Mouse (Mus musculus): Measurements from ENCODE around the gene Ndst2.

Gene Ndst2

DNA sequence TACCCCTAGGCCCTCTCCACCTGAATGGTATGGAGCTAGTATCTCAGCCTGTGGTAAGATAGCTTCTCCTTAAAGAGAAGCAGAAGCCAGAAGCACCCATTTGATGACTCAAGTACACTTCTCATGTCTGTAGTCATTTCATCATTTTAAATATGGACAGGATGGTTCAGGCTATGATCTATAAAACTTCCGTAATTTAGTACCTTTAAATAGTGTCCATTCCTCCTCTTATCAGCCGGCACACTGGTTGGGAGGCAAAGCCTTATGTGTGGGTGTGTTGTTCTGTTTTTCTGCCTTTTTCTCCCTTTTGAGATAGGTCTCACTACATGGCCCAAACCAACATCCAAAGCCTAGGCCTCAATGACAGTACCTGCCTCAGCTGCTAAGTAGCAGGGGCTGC is 35.8 kb downstream of the Ndst2 start:
- DNase-seq (ENCODE audit: low spot score in 2 of 2), result no peak

DNA sequence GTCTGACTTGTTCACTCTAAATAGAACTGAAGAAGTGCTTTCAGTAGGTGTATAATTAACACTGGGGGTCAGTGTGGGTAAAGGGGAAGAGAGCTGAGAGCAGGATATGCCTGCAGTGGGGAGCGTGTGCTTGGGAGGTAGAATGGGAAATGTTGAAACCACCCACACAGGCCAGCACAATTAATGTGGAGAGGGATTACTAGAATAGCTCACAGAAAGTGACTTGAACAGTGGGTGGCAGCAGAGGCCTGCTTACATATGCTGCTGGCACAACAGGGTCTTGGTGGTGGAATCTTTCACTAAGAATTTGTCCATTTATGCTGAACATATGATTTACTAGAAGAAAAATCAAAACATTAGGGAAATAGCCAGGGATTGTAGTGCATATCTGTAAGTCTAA is 37.4 kb downstream of the Ndst2 start:
- DNase-seq (ENCODE audit: low spot score in 2 of 2), result peak in 1 of 2 experiments; percentile 55

DNA sequence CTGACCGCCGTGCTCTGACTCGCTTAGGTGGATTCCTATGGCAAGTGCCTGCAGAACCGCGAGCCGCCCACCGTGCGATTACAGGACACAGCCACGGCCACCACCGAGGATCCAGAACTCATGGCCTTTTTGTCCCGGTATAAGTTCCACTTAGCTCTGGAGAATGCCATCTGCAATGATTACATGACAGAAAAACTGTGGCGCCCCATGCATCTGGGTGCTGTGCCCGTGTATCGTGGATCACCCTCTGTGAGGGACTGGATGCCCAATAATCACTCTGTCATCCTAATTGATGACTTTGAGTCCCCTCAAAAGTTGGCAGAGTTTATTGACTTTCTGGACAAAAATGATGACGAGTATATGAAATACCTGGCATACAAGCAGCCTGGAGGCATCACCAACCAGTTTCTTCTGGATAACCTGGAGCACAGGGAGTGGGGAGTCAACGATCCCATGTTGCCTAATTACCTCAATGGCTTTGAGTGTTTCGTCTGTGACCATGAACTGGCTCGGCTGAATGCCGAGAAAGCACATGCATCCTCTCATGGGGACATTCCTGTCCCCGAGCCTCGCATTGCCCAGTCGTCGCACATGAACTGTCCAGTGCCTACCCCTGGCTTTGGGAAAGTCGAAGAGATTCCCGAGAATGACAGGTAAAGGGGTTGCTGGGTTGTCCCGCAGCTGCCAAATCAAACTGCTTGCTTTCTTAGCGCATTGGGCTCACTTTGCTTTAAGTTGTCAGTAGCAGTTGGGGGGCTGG is 38.4 kb downstream of the Ndst2 start:
- DNase-seq (ENCODE audit: low spot score in 2 of 2), result peak in 1 of 2 experiments; percentile 23

DNA sequence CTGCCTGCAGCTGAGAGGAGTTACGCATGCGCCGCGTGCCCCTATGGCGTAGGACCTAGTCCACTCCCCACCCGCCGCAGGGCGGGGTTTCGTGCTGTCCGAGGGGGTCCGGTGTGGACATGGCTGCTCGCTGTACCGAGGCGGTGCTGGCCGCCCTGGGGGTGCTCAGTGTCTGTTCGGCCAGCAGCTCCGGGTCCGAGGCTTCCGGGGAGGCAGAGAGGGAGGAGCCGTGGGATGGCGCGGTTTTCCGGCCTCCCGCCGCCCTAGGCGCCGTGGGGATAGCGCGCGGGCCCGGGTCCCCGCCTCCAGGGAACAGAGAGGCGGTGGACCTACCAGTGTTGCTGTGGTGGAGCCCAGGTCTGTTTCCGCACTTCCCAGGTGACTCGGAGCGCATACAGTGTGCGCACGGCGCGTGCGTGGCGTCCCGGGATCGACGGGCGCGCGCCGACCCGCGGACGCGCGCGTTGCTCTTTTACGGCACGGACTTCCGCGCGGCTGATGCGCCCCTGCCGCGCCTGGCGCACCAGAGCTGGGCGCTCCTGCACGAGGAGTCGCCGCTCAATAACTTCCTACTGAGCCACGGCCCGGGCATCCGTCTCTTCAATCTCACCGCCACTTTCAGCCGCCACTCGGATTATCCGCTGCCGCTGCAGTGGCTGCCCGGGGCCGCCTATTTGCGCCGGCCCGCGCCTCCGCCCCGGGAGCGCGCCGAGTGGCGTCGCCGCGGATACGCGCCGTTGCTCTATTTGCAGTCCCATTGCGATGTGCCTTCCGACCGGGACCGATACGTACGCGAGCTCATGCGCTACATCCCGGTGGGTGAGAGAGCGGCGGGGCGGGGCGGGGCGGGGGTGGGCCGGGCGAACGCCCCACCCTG is 39.2 kb downstream of the Ndst2 start, which contains the start of gene Fut11:
TSS of gene Fut11 (plus strand) at position 85 of the 877 bp plus-strand sequence.
- DNase-seq (ENCODE audit: low spot score in 2 of 2), result peak; percentile 80 to 82

DNA sequence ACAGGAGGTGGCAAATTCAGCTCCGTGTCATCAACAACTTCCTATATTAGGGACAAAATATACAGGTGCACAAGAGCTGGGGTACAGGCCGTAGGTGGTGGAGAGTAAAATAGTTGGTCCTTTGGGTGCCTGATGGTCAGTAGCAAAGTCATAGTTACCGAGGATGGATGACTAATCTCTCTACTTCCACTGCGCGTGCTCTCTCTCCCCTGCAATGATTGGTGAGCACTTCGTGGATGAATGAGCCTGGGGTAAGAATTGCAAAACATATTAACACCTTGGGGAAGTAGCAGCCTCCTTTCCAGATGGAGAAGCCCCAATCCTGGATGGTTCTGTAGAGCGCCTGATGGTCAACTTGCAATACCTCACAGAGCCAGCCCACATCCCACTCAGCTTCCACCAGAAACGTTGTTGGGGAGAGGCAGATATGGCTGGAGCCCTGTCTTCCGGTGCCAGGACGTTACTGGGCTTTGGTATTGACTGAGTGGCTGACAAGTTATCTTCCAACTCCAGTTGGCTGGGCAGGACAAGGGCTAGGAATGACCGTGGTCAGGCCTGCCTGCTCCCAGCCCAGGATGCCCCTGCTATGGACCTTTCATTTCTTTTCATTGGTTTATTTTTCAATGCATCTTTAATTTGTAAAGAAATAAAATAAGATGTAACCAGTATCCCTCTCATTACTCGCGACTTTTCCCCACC is 40.0 kb downstream of the Ndst2 start:
- DNase-seq (ENCODE audit: low spot score in 2 of 2), result no peak

DNA sequence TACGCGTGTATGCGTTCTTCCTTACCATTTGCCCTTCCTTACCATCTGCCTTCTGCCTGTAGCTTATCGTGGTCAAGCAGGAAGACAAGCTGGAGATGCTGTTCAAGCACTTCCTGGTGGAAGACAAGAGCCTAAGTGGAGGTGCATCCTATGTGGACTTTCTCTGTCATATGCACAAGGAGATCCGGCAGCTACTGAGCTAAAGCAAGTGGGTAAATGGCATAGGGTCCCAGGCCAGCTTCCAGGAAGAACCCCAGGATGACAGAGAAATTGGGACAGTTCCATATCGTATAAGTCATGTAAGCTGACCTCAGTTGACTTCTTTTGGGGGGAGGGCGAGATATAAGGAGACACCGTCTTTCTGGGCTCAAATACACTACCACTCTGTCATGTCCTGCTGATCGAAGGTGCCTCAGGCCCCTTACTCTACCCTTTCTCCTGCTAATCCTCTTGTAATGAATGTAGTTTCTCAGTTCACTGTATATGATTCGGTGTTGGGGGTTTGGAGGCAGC is 40.7 kb downstream of the Ndst2 start:
- DNase-seq (ENCODE audit: low spot score in 2 of 2), result no peak

DNA sequence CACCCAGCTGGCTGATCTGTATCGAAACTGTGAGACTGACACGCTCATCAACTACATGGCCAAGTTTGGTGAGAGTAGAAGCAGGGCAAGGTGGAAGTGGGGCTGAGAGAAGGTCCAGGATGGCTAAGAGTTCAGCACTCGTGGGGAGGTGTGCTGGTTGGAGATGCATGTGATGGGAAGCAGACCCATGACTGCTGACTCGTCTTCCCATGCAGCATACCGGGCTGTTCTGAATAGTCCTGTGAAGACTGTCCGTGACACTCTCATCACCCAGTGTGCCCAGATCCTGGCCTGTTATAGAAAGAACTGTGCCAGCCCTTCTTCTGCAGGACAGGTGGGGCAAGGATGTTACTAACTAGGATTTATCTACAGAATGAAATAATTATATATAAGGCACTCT is 42.6 kb downstream of the Ndst2 start:
- no peak for DNase-seq (ENCODE audit: low spot score in 2 of 2)

DNA sequence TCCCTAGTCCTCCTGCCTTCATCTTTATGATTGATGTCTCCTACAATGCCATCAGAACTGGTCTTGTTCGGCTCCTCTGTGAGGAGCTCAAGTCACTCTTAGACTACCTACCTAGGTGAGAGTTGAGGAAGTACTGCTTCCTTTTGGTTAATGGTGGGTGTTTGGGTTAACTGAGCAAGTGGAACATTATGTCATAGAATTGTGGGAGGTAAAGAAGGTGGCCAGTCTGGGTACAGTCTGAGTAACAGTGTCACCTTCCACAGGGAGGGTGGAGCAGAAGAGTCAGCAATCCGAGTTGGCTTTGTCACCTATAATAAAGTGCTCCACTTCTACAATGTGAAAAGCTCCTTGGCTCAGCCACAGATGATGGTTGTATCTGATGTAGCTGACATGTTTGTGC is 45.4 kb downstream of the Ndst2 start:
- no peak for DNase-seq (ENCODE audit: low spot score in 2 of 2)

DNA sequence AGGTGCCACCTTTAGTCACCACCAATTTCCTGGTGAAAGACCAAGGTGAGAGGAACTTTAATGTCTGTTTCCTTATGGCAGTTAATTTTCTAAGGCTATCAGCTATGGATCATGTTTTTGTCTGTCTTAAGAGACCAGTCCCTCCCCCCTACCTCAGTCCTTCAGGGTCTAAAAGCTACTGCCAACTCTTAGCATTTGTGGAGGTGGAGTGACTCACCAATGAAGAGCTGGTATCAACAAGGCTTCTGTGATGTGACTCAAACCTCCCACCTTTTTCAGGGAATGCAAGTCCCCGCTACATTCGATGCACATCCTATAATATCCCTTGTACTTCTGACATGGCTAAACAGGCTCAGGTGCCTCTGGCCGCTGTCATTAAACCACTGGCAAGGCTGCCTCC is 47.8 kb downstream of the Ndst2 start:
- no peak for DNase-seq (ENCODE audit: low spot score in 2 of 2)

DNA sequence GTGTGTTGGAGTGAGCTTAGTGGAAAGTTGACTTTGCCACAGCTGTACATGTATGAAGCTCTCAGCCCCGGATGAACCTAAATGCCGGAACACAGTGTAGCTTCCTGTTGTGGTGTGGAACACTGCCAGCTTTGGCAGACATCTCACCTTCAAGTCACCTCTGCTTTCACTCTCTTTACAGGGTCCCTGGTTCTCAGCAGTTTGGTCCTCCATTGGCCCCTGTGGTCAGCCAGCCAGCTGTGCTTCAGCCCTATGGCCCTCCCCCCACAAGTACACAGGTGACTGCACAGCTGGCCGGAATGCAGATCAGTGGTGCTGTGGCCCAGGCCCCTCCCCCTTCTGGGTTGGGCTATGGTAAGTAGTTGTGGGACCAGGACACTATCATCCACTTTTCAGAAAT is 51.9 kb downstream of the Ndst2 start:
- no peak for DNase-seq (ENCODE audit: low spot score in 2 of 2)

DNA sequence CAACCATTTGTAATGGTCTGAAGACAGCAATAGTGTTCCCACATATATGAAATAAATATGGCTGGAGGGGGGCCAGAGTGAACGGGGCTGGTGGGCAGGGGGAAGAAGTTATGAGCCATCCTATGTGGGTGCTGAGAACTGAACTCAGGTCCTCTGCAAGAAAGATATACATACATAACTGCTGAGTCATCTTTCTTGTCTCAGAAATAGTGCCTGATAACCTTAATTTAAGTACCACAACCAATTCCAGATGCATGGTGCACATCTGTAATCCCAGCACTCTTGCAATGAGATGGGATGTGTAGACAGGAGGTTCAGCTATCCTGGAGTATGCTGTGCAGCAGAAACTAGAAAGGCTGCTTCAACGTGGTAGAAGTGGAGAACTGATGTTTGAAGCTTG is 52.6 kb downstream of the Ndst2 start:
- no peak for DNase-seq (ENCODE audit: low spot score in 2 of 2)

DNA sequence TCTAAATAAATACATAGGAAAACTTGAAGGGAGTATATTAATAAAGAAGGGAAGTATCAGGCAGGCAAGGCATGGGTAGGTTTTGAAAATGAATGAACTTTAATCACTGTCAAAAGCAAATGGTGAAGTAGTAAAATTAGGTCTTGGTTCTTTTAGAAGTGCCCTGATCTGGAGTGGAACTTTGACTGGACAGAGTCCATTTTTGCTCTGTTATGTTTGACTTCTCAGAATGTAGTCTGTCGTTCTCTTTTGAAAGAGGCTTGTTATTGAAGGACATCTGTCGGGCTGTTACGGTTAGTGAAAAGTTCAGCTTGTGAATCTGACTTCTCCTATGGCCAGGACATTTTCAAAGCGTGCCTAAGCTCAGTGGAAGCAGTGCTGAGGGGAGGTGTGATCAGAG is 56.5 kb downstream of the Ndst2 start:
- no peak for DNase-seq (ENCODE audit: low spot score in 2 of 2)

DNA sequence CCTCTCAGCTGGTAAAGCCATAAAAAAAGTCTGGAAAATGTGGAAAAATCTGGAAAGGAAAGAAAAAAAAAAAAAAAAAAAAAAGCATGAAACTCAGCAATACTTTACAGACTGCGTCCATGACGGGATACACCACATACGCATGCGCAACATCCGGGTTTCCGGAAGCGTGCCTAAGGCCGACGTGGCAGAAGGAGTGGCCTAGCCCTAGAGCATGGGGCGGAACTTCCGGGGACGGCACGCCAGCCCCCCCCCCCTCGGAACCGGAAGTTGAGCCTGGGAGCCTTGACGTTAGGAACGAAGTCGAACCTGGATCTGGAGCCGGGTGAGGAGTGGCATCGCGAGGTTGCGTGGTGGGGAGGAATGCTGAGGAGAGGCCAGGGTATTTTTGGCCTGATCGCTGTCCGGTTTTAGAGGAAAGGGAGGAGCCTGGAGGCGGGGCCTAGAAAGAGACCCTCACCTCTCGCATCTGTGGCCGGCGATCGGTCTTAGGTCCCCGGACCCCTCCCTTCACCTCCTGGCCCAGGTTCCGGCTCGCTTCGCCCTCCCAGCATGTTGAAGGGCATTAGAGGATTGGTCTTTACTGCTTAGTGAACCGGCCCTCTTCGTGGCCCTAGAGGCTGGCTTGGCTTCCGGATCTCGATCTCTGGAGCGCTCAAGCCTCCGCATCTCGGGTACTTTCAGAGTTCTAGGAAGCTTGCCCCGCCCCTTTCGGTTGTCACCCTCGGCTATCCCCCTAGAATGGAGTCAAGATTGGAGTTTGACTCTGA is 60.1 kb downstream of the Ndst2 start, which contains the start of gene Sec24c:
TSS of gene Sec24c (plus strand) at position 245 of the 770 bp plus-strand sequence.
- peak; percentile 92 to 95 for DNase-seq (ENCODE audit: low spot score in 2 of 2)

DNA sequence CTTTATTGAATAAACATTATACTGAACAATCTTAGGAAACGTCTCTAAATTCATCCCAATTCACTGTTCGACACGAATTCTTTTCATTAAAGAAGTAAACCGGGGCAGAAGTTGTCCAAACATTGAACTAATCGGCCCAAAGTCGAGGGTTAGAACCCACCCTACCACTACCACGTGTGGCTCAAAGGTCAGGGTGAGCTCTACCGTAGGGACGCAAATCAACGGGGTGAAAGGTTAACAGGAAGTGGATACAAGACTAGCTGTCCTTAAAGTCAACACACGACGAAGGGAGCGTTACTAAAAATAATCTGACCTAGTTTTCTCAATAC is 60.7 kb downstream of the Ndst2 start:
- DNase-seq (ENCODE audit: low spot score in 2 of 2), result no peak

Measured in frontal cortex, postnatal 14 days (tissue).